Mouse (Mus musculus): ENCODE results near the gene Bloc1s3. TPM values are rescaled to one million over a fixed set of nuclear protein-coding genes. Genes with fewer than 3 reads are reported as not detected.

The Bloc1s3 gene
- total RNA-seq (2012; rRNA removed) (5.1 and 6.7 TPM in 2 replicates), total RNA-seq (2014; rRNA removed) (6.9 and 8.0 TPM in 2 replicates), polyA plus RNA-seq (2012; ENCODE audit: insufficient read length, low read depth) (3.8 and 4.9 TPM in 2 replicates)

GRCm38 (mm10) chr7:19508150-19508923 lies at the start of gene Bloc1s3, which contains the start of gene Trappc6a:
TSS of gene Bloc1s3 (minus strand) at chr7:19508367.
TSS of gene Trappc6a (plus strand) at chr7:19508395.
- peaks cover 0 to 21% of the 10 kb centered on the region in 2 experiments for H3K36me3 ChIP-seq (replicated peaks in 1 of 2; ENCODE audit: control insufficient read depth in 1 of 2, insufficient read depth in 1 of 2, low read length in 1 of 2)

GRCm38 (mm10) chr7:19557086-19557485 lies 48.9 kb upstream of the Bloc1s3 start:
- in situ Hi-C loops (cut with MboI; ENCODE audit: low pct_ligation_motif_present, low pct_unique_long_range_greater_than_20kb, low sequenced_read_pairs) (loop anchor here (25.0 kb wide), 1 partner anchor 145 kb away; the partner anchor contains the start of genes Ckm and Klc3), dilution Hi-C loops (cut with MboI; ENCODE audit: extremely low pct_ligation_motif_present, extremely low pct_unique_long_range_greater_than_20kb, low sequenced_read_pairs) (no loop called here)
- peaks cover 8 to 35% of the 10 kb centered on the region in 2 experiments for H3K4me1 ChIP-seq (ENCODE audit: control insufficient read depth in 1 of 2, insufficient read depth in 2 of 2)
- H3K4me2 ChIP-seq (ENCODE audit: insufficient read depth, low read depth, poor library complexity, severe bottlenecking) = no peak overlapping the region
- H3K27me3 ChIP-seq (replicated peaks) = no peaks in the 10 kb centered on the region
- H3K9ac ChIP-seq (ENCODE audit: insufficient read depth, low read depth) = no peak overlapping the region
- DNase-seq (ENCODE audit: extremely low read depth) = no peak
- H3K27ac ChIP-seq (ENCODE audit: insufficient read depth, low read depth) = no peak overlapping the region
- peaks cover 31 to 75% of the 10 kb centered on the region in 2 experiments for H3K36me3 ChIP-seq (replicated peaks in 1 of 2; ENCODE audit: control insufficient read depth in 1 of 2, insufficient read depth in 1 of 2, low read length in 1 of 2)
- H3K4me3 ChIP-seq (replicated peaks in 1 of 3; ENCODE audit: low read depth in 2 of 3, low read length in 2 of 3, poor library complexity in 1 of 3) = no peak overlapping the region
- H3K79me2 ChIP-seq (replicated peaks; ENCODE audit: control insufficient read depth, extremely low read depth, insufficient read depth, poor library complexity, severe bottlenecking) = peaks cover 58% of the 10 kb centered on the region
- no peak for TF ChIP-seq CHD1 (IDR thresholded peaks at IDR 0.05; ENCODE audit: low read depth, low read length)
- TF ChIP-seq BHLHE40 (IDR thresholded peaks at IDR 0.05; ENCODE audit: low read depth, low read length) = no peak
- TF ChIP-seq MYC (IDR thresholded peaks at IDR 0.05; ENCODE audit: low read depth, low read length) = no peak
- no peak for TF ChIP-seq MEF2A (IDR thresholded peaks at IDR 0.05; ENCODE audit: borderline replicate concordance, low read depth, low read length)
- no peak for TF ChIP-seq CTCF (conservative IDR thresholded peaks at IDR 0.05 in 1 of 2, IDR thresholded peaks at IDR 0.05 in 1 of 2; ENCODE audit: low read depth in 2 of 2, low read length in 2 of 2)
- no peak for TF ChIP-seq ZC3H11A (IDR thresholded peaks at IDR 0.05; ENCODE audit: low read depth, low read length)
- no peak for TF ChIP-seq USF1 (IDR thresholded peaks at IDR 0.05; ENCODE audit: low read depth, low read length)
- TF ChIP-seq TBP (conservative IDR thresholded peaks at IDR 0.05; ENCODE audit: low read depth, low read length) = no peak
- TF ChIP-seq ZMIZ1 (IDR thresholded peaks at IDR 0.05; ENCODE audit: low read depth, low read length) = no peak
- TF ChIP-seq NELFE (IDR thresholded peaks at IDR 0.05; ENCODE audit: low read depth, low read length) = no peak
- TF ChIP-seq UBTF (IDR thresholded peaks at IDR 0.05; ENCODE audit: low read depth, low read length) = no peak
- no peak for TF ChIP-seq POLR2AphosphoS2 (IDR thresholded peaks at IDR 0.05; ENCODE audit: low read depth, low read length)
- H3K9me3 ChIP-seq (replicated peaks; ENCODE audit: low read length) = no peaks in the 10 kb centered on the region

More at GRCm38 (mm10) chr7:19508150-19508923, at the start of gene Bloc1s3, which contains the start of gene Trappc6a:
- TF ChIP-seq KAT2A (IDR thresholded peaks at IDR 0.05; ENCODE audit: insufficient replicate concordance, low read length) = peak; percentile 74; the same call in 1 of the 2 replicates
- TF ChIP-seq CTCF (conservative IDR thresholded peaks at IDR 0.05 in 1 of 2, IDR thresholded peaks at IDR 0.05 in 1 of 2; ENCODE audit: low read depth in 2 of 2, low read length in 2 of 2) = no peak
- TF ChIP-seq EP300 (IDR thresholded peaks at IDR 0.05; ENCODE audit: low read length) = no peak
- no peak; the same call in 1 of the 2 replicates for TF ChIP-seq GABPA (IDR thresholded peaks at IDR 0.05; ENCODE audit: insufficient replicate concordance, low read depth, low read length)
- TF ChIP-seq ELF1 (IDR thresholded peaks at IDR 0.05; ENCODE audit: low read depth, low read length) = peak; percentile 94
- TF ChIP-seq JUND (conservative IDR thresholded peaks at IDR 0.05; ENCODE audit: low read depth, low read length) = no peak
- TF ChIP-seq MYC (IDR thresholded peaks at IDR 0.05; ENCODE audit: low read depth, low read length) = 0 out of 2 replicates have a peak, but pooled peaks have one; percentile 37
- no peak for TF ChIP-seq RCOR1 (conservative IDR thresholded peaks at IDR 0.05; ENCODE audit: low read depth, low read length)
- peak; percentile 48 for TF ChIP-seq NRF1 (IDR thresholded peaks at IDR 0.05; ENCODE audit: low read depth, low read length)
- no peak for TF ChIP-seq MAZ (IDR thresholded peaks at IDR 0.05; ENCODE audit: low read depth, low read length)
- 0 out of 2 replicates have a peak, but pooled peaks have one; percentile 20 for TF ChIP-seq MEF2A (IDR thresholded peaks at IDR 0.05; ENCODE audit: borderline replicate concordance, low read depth, low read length)
- no peak for TF ChIP-seq UBTF (IDR thresholded peaks at IDR 0.05; ENCODE audit: low read depth, low read length)
- TF ChIP-seq POLR2A (IDR thresholded peaks at IDR 0.05; ENCODE audit: low read depth, low read length) = peak; percentile 81
- peak; percentile 97 for TF ChIP-seq USF1 (IDR thresholded peaks at IDR 0.05; ENCODE audit: low read depth, low read length)
- TF ChIP-seq HCFC1 (IDR thresholded peaks at IDR 0.05; ENCODE audit: low read depth, low read length) = peak; percentile 87
- peak; percentile 97 for TF ChIP-seq USF2 (conservative IDR thresholded peaks at IDR 0.05; ENCODE audit: low read depth, low read length)
- peak; percentile 48; the same call in 1 of the 2 replicates for TF ChIP-seq ZMIZ1 (IDR thresholded peaks at IDR 0.05; ENCODE audit: low read depth, low read length)
- TF ChIP-seq TBP (conservative IDR thresholded peaks at IDR 0.05; ENCODE audit: low read depth, low read length) = peak; percentile 91
- TF ChIP-seq MAX (IDR thresholded peaks at IDR 0.05; ENCODE audit: low read length) = peak; percentile 94
- peak; percentile 90 for TF ChIP-seq BHLHE40 (IDR thresholded peaks at IDR 0.05; ENCODE audit: low read depth, low read length)
- TF ChIP-seq IRF4 (IDR thresholded peaks at IDR 0.05; ENCODE audit: low read depth, low read length) = no peak
- no peak for TF ChIP-seq ETS1 (conservative IDR thresholded peaks at IDR 0.05; ENCODE audit: low read depth, low read length)
- no peak for TF ChIP-seq ZKSCAN1 (IDR thresholded peaks at IDR 0.05; ENCODE audit: borderline replicate concordance, low read depth, low read length)
- TF ChIP-seq MXI1 (IDR thresholded peaks at IDR 0.05; ENCODE audit: low read depth, low read length) = peak; percentile 69; the same call in 1 of the 2 replicates
- no peak for TF ChIP-seq E2F4 (IDR thresholded peaks at IDR 0.05; ENCODE audit: insufficient replicate concordance, low read depth, low read length)
- no peak for TF ChIP-seq ZC3H11A (IDR thresholded peaks at IDR 0.05; ENCODE audit: low read depth, low read length)
- TF ChIP-seq MAFK (IDR thresholded peaks at IDR 0.05; ENCODE audit: insufficient replicate concordance, low read length) = no peak
- no peak for TF ChIP-seq RAD21 (IDR thresholded peaks at IDR 0.05; ENCODE audit: low read depth, low read length)
- no peak for TF ChIP-seq CHD1 (IDR thresholded peaks at IDR 0.05; ENCODE audit: low read depth, low read length)
- peak; percentile 80 for TF ChIP-seq NELFE (IDR thresholded peaks at IDR 0.05; ENCODE audit: low read depth, low read length)
- no peak for TF ChIP-seq JUN (IDR thresholded peaks at IDR 0.05; ENCODE audit: insufficient read depth, low read depth, low read length)
- TF ChIP-seq CHD2 (IDR thresholded peaks at IDR 0.05; ENCODE audit: low read length) = peak; percentile 86
- no peak for TF ChIP-seq ZNF384 (IDR thresholded peaks at IDR 0.05; ENCODE audit: low read depth, low read length)
- no peak for TF ChIP-seq SMC3 (IDR thresholded peaks at IDR 0.05; ENCODE audit: low read depth, low read length)
- peak; percentile 67; the same call in 1 of the 2 replicates for TF ChIP-seq TCF12 (IDR thresholded peaks at IDR 0.05; ENCODE audit: low read depth, low read length)
- no peak for TF ChIP-seq PAX5 (IDR thresholded peaks at IDR 0.05; ENCODE audit: low read length)
- TF ChIP-seq SIN3A (IDR thresholded peaks at IDR 0.05; ENCODE audit: low read length) = peak; percentile 90
- TF ChIP-seq POLR2AphosphoS2 (IDR thresholded peaks at IDR 0.05; ENCODE audit: low read depth, low read length) = peak; percentile 69; the same call in 1 of the 2 replicates
- H3K79me2 ChIP-seq (replicated peaks; ENCODE audit: control insufficient read depth, extremely low read depth, insufficient read depth, poor library complexity, severe bottlenecking) = peaks cover 14% of the 10 kb centered on the region
- H3K27me3 ChIP-seq (replicated peaks) = no peaks in the 10 kb centered on the region
- peak within 1 kb of the TSS; percentile 2; the same call in 1 of the 2 replicates for H3K27ac ChIP-seq (ENCODE audit: insufficient read depth, low read depth)
- H3K9me3 ChIP-seq (replicated peaks; ENCODE audit: low read length) = peaks cover 2% of the 10 kb centered on the region
- peak; percentile 93 for DNase-seq (ENCODE audit: extremely low read depth)
- peak within 1 kb of the TSS; percentile 90 to 98 (median 91) for H3K4me3 ChIP-seq (replicated peaks in 1 of 3; ENCODE audit: low read depth in 2 of 3, low read length in 2 of 3, poor library complexity in 1 of 3)
- dilution Hi-C loops (cut with MboI; ENCODE audit: extremely low pct_ligation_motif_present, extremely low pct_unique_long_range_greater_than_20kb, low sequenced_read_pairs) (no loop called here), in situ Hi-C loops (cut with MboI; ENCODE audit: low pct_ligation_motif_present, low pct_unique_long_range_greater_than_20kb, low sequenced_read_pairs) (loop anchor here (5.0 to 10.0 kb wide), 3 partner anchors 34 to 366 kb away; partner anchors contain the start of genes Gemin7 and Zfp296)
- H3K9ac ChIP-seq (ENCODE audit: insufficient read depth, low read depth) = peak within 1 kb of the TSS; percentile 79
- H3K4me2 ChIP-seq (ENCODE audit: insufficient read depth, low read depth, poor library complexity, severe bottlenecking) = peak within 1 kb of the TSS; percentile 78
- peaks cover 17 to 39% of the 10 kb centered on the region in 2 experiments for H3K4me1 ChIP-seq (ENCODE audit: control insufficient read depth in 1 of 2, insufficient read depth in 2 of 2)

Measured in CH12.LX (cell line).